Mouse (Mus musculus): Measurements from ENCODE around the gene Arhgdig.

- TF ChIP-seq POLR2A (IDR thresholded peaks at IDR 0.05; ENCODE audit: insufficient read depth, low read length) (no peak), CTCF (IDR thresholded peaks at IDR 0.05; ENCODE audit: low read depth, low read length) (no peak)
Measured at GRCm38 (mm10) chr17:26203321-26203811, 4.2 kb downstream of the Arhgdig start.

Measured in ES-Bruce4 (cell line).